Comparison of ENCODE assay signal across 9 mouse cellular contexts in the genomic region with DNA sequence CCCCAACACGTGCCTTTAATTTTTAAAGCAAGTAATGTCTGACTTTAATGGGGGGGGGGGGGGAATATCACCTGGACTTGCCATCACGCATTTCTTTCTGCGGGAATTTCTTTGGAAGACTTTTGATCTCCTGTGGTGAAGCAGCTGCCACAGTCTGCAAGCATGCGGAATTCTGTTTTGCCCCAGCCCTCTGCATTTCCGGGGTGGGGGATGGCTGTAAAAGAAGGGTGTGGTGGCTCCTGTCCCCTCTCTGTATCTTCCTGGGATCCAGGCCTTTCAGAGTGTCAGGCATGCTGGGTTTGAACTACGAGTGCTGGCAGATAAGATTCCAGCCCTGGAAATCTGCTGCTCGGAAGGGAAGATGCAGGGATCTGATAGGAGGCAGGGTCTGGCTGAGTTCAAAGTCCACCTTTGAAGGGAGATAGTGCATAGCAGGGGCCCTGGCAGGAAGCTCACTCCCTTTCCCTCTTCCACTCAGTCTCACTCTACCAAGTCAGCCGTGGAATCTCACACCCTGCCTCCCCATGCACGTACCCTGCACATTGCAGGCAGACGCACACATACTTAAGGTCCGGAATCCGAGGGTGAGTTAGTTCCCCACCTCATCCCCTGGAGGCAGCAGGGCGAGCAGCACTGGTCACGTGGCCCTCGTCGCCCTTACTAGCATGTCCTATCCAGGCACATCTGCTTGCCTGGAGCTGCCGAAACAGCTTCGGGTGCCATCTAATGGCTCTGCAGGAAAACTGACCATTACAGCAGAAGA. TPM values are rescaled to one million over a fixed set of nuclear protein-coding genes. Genes with fewer than 3 reads are reported as not detected.
DNase-seq lines count a peak whose midpoint lies in the region; ATAC-seq and TF ChIP-seq lines count a peak whose summit lies in the region.
"Had no signal": no experiment of that assay in that cellular context is flagged by ENCODE, and none has a peak within 500 bp of the region (broad histone marks: within the 10 kb centered on the region; RNA-seq: fewer than 3 reads in every experiment).

No protein-coding gene starts in this region.

- no peaks in the 10 kb centered on the region for H3K27me3 ChIP-seq in intestine, postnatal 0 days (replicated peaks; ENCODE audit: control insufficient read depth, insufficient read depth, low read length)
- no peaks in the 10 kb centered on the region for H3K27me3 ChIP-seq in liver, postnatal 0 days (ENCODE audit: insufficient read depth, low read length)
- 0 out of 2 replicates have a peak, but pooled peaks cover 2% of the 10 kb centered on the region for H3K27me3 ChIP-seq in neural tube, embryonic 11.5 days (ENCODE audit: control insufficient read depth, insufficient read depth, low read length)

- H3K27ac ChIP-seq in intestine, postnatal 0 days (ENCODE audit: low read depth, low read length) = peak overlapping the region; percentile 29
- no peak overlapping the region for H3K27ac ChIP-seq in liver, postnatal 0 days (ENCODE audit: low read depth)
- no peak overlapping the region for H3K27ac ChIP-seq in neural tube, embryonic 11.5 days (ENCODE audit: low read depth, low read length)
- H3K27ac ChIP-seq: left cerebral cortex, adult 2 months had no signal

- no peaks in the 10 kb centered on the region for H3K9me3 ChIP-seq in intestine, postnatal 0 days (ENCODE audit: control insufficient read depth)
- H3K9me3 ChIP-seq in liver, postnatal 0 days (ENCODE audit: low read length) = no peaks in the 10 kb centered on the region
- H3K9me3 ChIP-seq in neural tube, embryonic 11.5 days (ENCODE audit: control insufficient read depth, low read length) = no peaks in the 10 kb centered on the region

- H3K9ac ChIP-seq in intestine, postnatal 0 days (ENCODE audit: low read depth, low read length) = no peak overlapping the region
- H3K9ac ChIP-seq in liver, postnatal 0 days (replicated peaks) = no peak overlapping the region
- H3K9ac ChIP-seq in neural tube, embryonic 11.5 days (ENCODE audit: low read length) = no peak overlapping the region; the same call in 1 of the 2 replicates

- 8% methylated on average over 18 of the region's 18 CpGs for WGBS in intestine, postnatal 0 days
- 14% methylated on average over 18 of the region's 18 CpGs for WGBS in liver, postnatal 0 days (ENCODE audit: insufficient replicate concordance)
- 8% methylated on average over 18 of the region's 18 CpGs for WGBS in neural tube, embryonic 11.5 days

- H3K4me2 ChIP-seq in intestine, postnatal 0 days (replicated peaks; ENCODE audit: low read depth) = peak overlapping the region; percentile 49
- peak overlapping the region; percentile 22; the same call in 1 of the 2 replicates for H3K4me2 ChIP-seq in liver, postnatal 0 days (ENCODE audit: low read depth, low read length)
- H3K4me2 ChIP-seq in neural tube, embryonic 11.5 days (ENCODE audit: low read depth) = no peak overlapping the region

- H3K4me1 ChIP-seq in intestine, postnatal 0 days (replicated peaks; ENCODE audit: control insufficient read depth, insufficient read depth, low read length) = 0 out of 2 replicates have a peak, but pooled peaks cover 4% of the 10 kb centered on the region
- peaks cover 7% of the 10 kb centered on the region for H3K4me1 ChIP-seq in liver, postnatal 0 days (ENCODE audit: insufficient read depth)
- H3K4me1 ChIP-seq in neural tube, embryonic 11.5 days (ENCODE audit: control insufficient read depth, insufficient read depth, low read length) = peaks cover 7% of the 10 kb centered on the region; the same call in 1 of the 2 replicates

- peak; percentile 70 for ATAC-seq in granulocyte monocyte progenitor cell, adult 5-6 weeks (replicated peaks; ENCODE audit: poor library complexity, severe bottlenecking)
- peak; percentile 77 for ATAC-seq in intestine, postnatal 0 days
- peak; percentile 52 for ATAC-seq in liver, postnatal 0 days
- peak; percentile 55; the same call in 1 of the 2 replicates for ATAC-seq in neural tube, embryonic 11.5 days (ENCODE audit: insufficient read depth, low FRiP score, low TSS enrichment)

- peak; percentile 67 for TF ChIP-seq CTCF in intestine, postnatal 0 days (IDR thresholded peaks at IDR 0.05; ENCODE audit: low read depth)
- peak; percentile 52 for TF ChIP-seq CTCF in liver, postnatal 0 days (IDR thresholded peaks at IDR 0.05; ENCODE audit: low read depth)

- H3K36me3 ChIP-seq in intestine, postnatal 0 days (ENCODE audit: control insufficient read depth, insufficient read depth) = no peaks in the 10 kb centered on the region; the same call in 1 of the 2 replicates
- no peaks in the 10 kb centered on the region for H3K36me3 ChIP-seq in liver, postnatal 0 days (replicated peaks; ENCODE audit: insufficient read depth, low read length)
- H3K36me3 ChIP-seq in neural tube, embryonic 11.5 days (ENCODE audit: control insufficient read depth, insufficient read depth, low read length) = no peaks in the 10 kb centered on the region

- H3K4me3 ChIP-seq in intestine, postnatal 0 days (ENCODE audit: low read depth, low read length) = no peak overlapping the region
- H3K4me3 ChIP-seq in liver, postnatal 0 days (ENCODE audit: low read depth, low read length) = no peak overlapping the region
- no peak overlapping the region for H3K4me3 ChIP-seq in neural tube, embryonic 11.5 days (ENCODE audit: low read depth, low read length)
- H3K4me3 ChIP-seq: left cerebral cortex, adult 2 months had no signal

- peak; percentile 28 to 42 for DNase-seq in cerebellum, postnatal 25 days
- DNase-seq in cerebellum, adult 11 months = no peak
- peak; percentile 43 for DNase-seq in adrenal gland, postnatal 25 days
- peak; percentile 61 for DNase-seq in liver, postnatal 0 days
- DNase-seq in neural tube, embryonic 11.5 days (ENCODE audit: low spot score) = peak; percentile 58
- DNase-seq in layer of hippocampus, adult 9-11 months = no peak

- TF ChIP-seq EP300 in liver, postnatal 0 days (IDR thresholded peaks at IDR 0.05; ENCODE audit: low read depth) = no peak

RNA-seq across cellular contexts. Expression of a gene that starts 13.7 kb away (rescaled TPM):
- total RNA-seq in adrenal gland, postnatal 25 days (2021) = 20.9 and 25.4 TPM in 2 replicates
- total RNA-seq in granulocyte monocyte progenitor cell, adult 5-6 weeks (2014; fragmentation: Nextera tagmentation) = 5.1 and 5.7 TPM in 2 replicates
- 1.6 and 4.4 TPM in 2 replicates for total RNA-seq in granulocyte monocyte progenitor cell, adult 5-6 weeks (2017)
- 12.9 and 16.6 TPM in 2 replicates for polyA plus RNA-seq in intestine, postnatal 0 days (2015; fragmentation: Nextera tagmentation; extraction: Ambion mirVana)
- 1.3 and 1.5 TPM in 2 replicates for polyA plus RNA-seq in liver, postnatal 0 days (2015; fragmentation: Nextera tagmentation; extraction: Ambion mirVana)
- polyA plus RNA-seq in neural tube, embryonic 11.5 days (2014; fragmentation: Nextera tagmentation; extraction: Ambion mirVana) = 4.2 and 4.7 TPM in 2 replicates

RNA-seq across cellular contexts. Expression of a gene that starts 21.5 kb away (rescaled TPM):
- 3.0 and 4.0 TPM in 2 replicates for total RNA-seq in adrenal gland, postnatal 25 days (2021)
- 0.28 TPM in 1 of 2 replicates, not detected in the other for total RNA-seq in granulocyte monocyte progenitor cell, adult 5-6 weeks (2014; fragmentation: Nextera tagmentation)
- total RNA-seq in granulocyte monocyte progenitor cell, adult 5-6 weeks (2017) = not detected in 2 replicates
- 0.07 and 0.10 TPM in 2 replicates for polyA plus RNA-seq in intestine, postnatal 0 days (2015; fragmentation: Nextera tagmentation; extraction: Ambion mirVana)
- polyA plus RNA-seq in liver, postnatal 0 days (2015; fragmentation: Nextera tagmentation; extraction: Ambion mirVana) = not detected in 2 replicates
- 0.46 and 1.1 TPM in 2 replicates for polyA plus RNA-seq in neural tube, embryonic 11.5 days (2014; fragmentation: Nextera tagmentation; extraction: Ambion mirVana)

RNA-seq across cellular contexts. Expression of a gene that starts 21.8 kb away (rescaled TPM):
- total RNA-seq in adrenal gland, postnatal 25 days (2021) = 5.8 and 6.3 TPM in 2 replicates
- total RNA-seq in granulocyte monocyte progenitor cell, adult 5-6 weeks (2014; fragmentation: Nextera tagmentation) = 7.4 TPM in 1 of 2 replicates, not detected in the other
- total RNA-seq in granulocyte monocyte progenitor cell, adult 5-6 weeks (2017) = 0.56 and 3.5 TPM in 2 replicates
- 2.0 and 2.5 TPM in 2 replicates for polyA plus RNA-seq in intestine, postnatal 0 days (2015; fragmentation: Nextera tagmentation; extraction: Ambion mirVana)
- 0.43 and 0.78 TPM in 2 replicates for polyA plus RNA-seq in liver, postnatal 0 days (2015; fragmentation: Nextera tagmentation; extraction: Ambion mirVana)
- polyA plus RNA-seq in neural tube, embryonic 11.5 days (2014; fragmentation: Nextera tagmentation; extraction: Ambion mirVana) = 5.1 and 7.9 TPM in 2 replicates

Comparison
In these comparisons a context has a peak if more than half of its experiments do, and no peak if none do; other contexts are left out.
1. DNase-seq: peak in cerebellum, postnatal 25 days (2 of 2), adrenal gland, postnatal 25 days (single experiment), liver, postnatal 0 days (single experiment) and neural tube, embryonic 11.5 days (single experiment); none in cerebellum, adult 11 months (single experiment) and layer of hippocampus, adult 9-11 months (single experiment).
2. Peak in every context shown above with its lines, with median percentiles within 50 percentile points of each other: ATAC-seq.